Mouse (Mus musculus) liver, embryonic 14.5 days (tissue): ENCODE data around the gene Mcf2l. TPM values are rescaled to one million over a fixed set of nuclear protein-coding genes. Genes with fewer than 3 reads are reported as not detected.

Experiments
- ATAC-seq: fragments of 200-750 bp; cut with Nextera tagmentation; 2 replicates; pipeline ENCODE4 v1.8.0; 2017; ENCODE audit warnings: moderate number of reproducible peaks, mild to moderate bottlenecking, moderate library complexity; ENCODE audit not compliant: insufficient read depth
- DNase-seq, 3 experiments: peaks; one replicate each; pipeline ENCODE4 v3.0.0-alpha.2; 2012 to 2013; ENCODE audit warnings: low read depth in 3 of 3, low spot score in 3 of 3
- H3K27ac ChIP-seq: fragments of 300-500 bp; sonication (generic); 2 replicates; pipeline ENCODE4 v1.5.1; 2014; ENCODE audit warnings: moderate library complexity, mild to moderate bottlenecking, control low read depth, inconsistent platforms
- H3K27me3 ChIP-seq: fragments of 300-500 bp; sonication (generic); 2 replicates; pipeline ENCODE4 v1.6.1; 2014; ENCODE audit warnings: mild to moderate bottlenecking, low read length, moderate library complexity; ENCODE audit not compliant: control insufficient read depth, insufficient read depth
- H3K36me3 ChIP-seq: fragments of 300-500 bp; sonication (generic); replicated peaks from 2 replicates; pipeline ENCODE4 v1.6.1; 2014; ENCODE audit warnings: low read depth; ENCODE audit not compliant: control insufficient read depth, insufficient read depth
- H3K4me1 ChIP-seq, 2 experiments: fragments of 200-500 bp in 1 of 2; fragments of 300-500 bp in 1 of 2; sonication (generic) in 1 of 2; replicated peaks; 2 replicates each; pipeline ENCODE4 v1.6.1; 2012 to 2014; ENCODE audit warnings: antibody characterized with exemption in 1 of 2, inconsistent platforms in 1 of 2, low read length in 1 of 2; ENCODE audit not compliant: control insufficient read depth in 2 of 2, insufficient read depth in 2 of 2
- H3K4me2 ChIP-seq: fragments of 300-500 bp; sonication (generic); 2 replicates; pipeline ENCODE4 v1.6.1; 2014; ENCODE audit warnings: low read depth, mild to moderate bottlenecking, control low read depth, moderate library complexity
- H3K4me3 ChIP-seq, 2 experiments: fragments of 200-500 bp in 1 of 2; fragments of 300-500 bp in 1 of 2; sonication (generic) in 1 of 2; 2 replicates each; pipeline ENCODE4 v1.5.1; 2012 to 2014; ENCODE audit warnings: low read depth in 2 of 2, low read length in 2 of 2, mild to moderate bottlenecking in 2 of 2, control low read depth in 1 of 2, inconsistent platforms in 1 of 2, moderate library complexity in 1 of 2; ENCODE audit not compliant: insufficient read depth in 1 of 2
- H3K9ac ChIP-seq: fragments of 300-500 bp; sonication (generic); replicated peaks from 2 replicates; pipeline ENCODE4 v1.6.1; 2014; ENCODE audit warnings: mild to moderate bottlenecking, control low read depth, moderate library complexity
- H3K9me3 ChIP-seq: fragments of 300-500 bp; sonication (generic); 2 replicates; pipeline ENCODE4 v1.6.1; 2016; ENCODE audit warnings: low read length, mixed read lengths; ENCODE audit not compliant: control insufficient read depth
- CTCF ChIP-seq: IDR thresholded peaks from 2 replicates; pipeline ENCODE4 v1.5.1; 2016; ENCODE audit warnings: antibody characterized with exemption, low read depth, control low read depth
- EP300 ChIP-seq: IDR thresholded peaks from 2 replicates; pipeline ENCODE4 v1.6.1; 2016; ENCODE audit warnings: antibody characterized with exemption, low read depth
- WGBS: fragments of 180-500 bp; shearing (Covaris S2); extraction: QIAGEN DNeasy Blood & Tissue Kit; methylation state at CpG from one replicate; pipeline ENCODE4 v1.1.7; 2014; ENCODE audit not compliant: insufficient replicate concordance; 5-methylcytosine and 5-hydroxymethylcytosine counted together
- polyA plus RNA-seq, 2 experiments: library from polyadenylated mRNA; depleted of rRNA in 1 of 2; stranded (reverse) in 1 of 2; unstranded in 1 of 2; fragments of >200 nt; fragmentation: Nextera tagmentation in 1 of 2; extraction: Ambion mirVana in 1 of 2; gene quantifications; 2 replicates each; pipeline versions ENCODE4 v1.2.1 to v1.2.3; 2012 to 2014

The Mcf2l gene
- polyA plus RNA-seq, 2 experiments = 0.44 to 0.72 TPM

DNA sequence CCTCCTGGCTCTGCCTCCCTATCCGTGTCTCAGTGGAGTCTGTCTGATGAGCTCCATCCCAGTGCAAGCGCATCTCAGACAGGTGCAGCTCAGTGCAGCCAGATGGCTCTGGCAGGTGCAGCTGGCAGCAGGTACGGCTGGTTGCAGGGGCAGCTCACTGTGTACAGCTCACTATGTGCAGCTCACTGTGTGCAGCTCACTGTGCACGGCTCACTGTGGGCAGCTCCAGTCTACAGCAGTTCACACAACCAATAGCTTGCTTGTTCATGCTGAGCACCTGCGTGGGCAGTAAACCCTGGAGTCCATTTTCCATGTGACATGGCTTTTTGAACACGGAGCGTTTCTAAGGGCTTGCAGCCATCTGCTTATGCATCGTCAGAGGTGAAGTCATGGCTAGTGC is 54.4 kb downstream of the Mcf2l start:
- H3K27me3 ChIP-seq = no peaks in the 10 kb centered on the region
- no peak overlapping the region for H3K4me2 ChIP-seq
- no peaks in the 10 kb centered on the region for H3K36me3 ChIP-seq
- ATAC-seq (no peak), DNase-seq (no peak)
- H3K27ac ChIP-seq = no peak overlapping the region
- no peak overlapping the region for H3K9ac ChIP-seq
- H3K4me1 ChIP-seq = no peaks in the 10 kb centered on the region
- H3K4me3 ChIP-seq = no peak overlapping the region
- TF ChIP-seq CTCF (no peak), EP300 (no peak)
- 73% methylated on average over 8 of the region's 8 CpGs for WGBS
- no peaks in the 10 kb centered on the region for H3K9me3 ChIP-seq

DNA sequence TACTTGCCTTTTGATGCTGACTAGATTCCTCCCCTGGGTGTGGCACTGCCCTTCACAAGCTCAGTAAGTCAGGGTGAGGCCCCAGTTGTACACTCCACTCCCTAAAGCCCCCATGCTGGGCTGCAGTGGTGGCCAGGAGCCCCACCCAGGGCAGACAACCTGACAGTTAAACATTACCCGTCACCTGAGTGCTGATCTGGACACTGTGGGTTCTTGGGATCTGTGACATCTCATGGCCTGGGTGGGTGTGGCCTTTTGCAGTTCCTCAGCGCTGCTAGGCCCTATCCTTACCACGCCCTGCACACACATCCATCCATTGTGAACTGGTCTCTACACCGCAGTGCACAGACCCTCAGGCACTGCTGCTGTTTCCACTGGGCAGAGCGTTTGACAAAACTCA is 55.3 kb downstream of the Mcf2l start:
- no peaks in the 10 kb centered on the region for H3K27me3 ChIP-seq
- no peak overlapping the region for H3K4me3 ChIP-seq
- 50% methylated on average over 5 of the region's 5 CpGs for WGBS
- ATAC-seq (no peak), DNase-seq (no peak)
- no peaks in the 10 kb centered on the region for H3K9me3 ChIP-seq
- H3K4me1 ChIP-seq = no peaks in the 10 kb centered on the region
- TF ChIP-seq CTCF = no peak
- no peak overlapping the region for H3K4me2 ChIP-seq
- H3K36me3 ChIP-seq = no peaks in the 10 kb centered on the region
- H3K9ac ChIP-seq = no peak overlapping the region
- H3K27ac ChIP-seq = no peak overlapping the region

DNA sequence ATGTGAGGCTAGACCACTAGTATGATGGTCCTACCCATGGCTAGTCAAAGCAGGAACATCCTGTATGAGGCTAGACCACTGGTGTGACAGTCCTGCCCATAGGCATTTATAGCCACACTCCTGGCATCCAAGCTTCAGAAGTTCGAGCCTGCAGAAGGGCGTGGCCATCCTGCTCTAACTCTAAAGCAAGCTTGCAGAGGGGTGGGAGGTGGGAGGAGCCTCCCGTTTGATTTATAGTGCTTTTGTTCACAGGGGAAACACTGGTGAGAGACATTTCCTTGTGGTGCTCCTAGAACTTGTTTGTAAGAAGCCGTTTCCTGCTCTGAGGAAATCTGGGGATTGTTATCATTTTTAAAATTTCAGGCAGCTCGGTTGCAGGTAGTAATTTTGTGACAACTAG is 56.7 kb downstream of the Mcf2l start:
- DNase-seq (no peak), ATAC-seq (no peak)
- no peaks in the 10 kb centered on the region for H3K27me3 ChIP-seq
- no peak overlapping the region for H3K4me2 ChIP-seq
- H3K9ac ChIP-seq = no peak overlapping the region
- H3K4me3 ChIP-seq = no peak overlapping the region
- 10% methylated on average over 5 of the region's 5 CpGs for WGBS
- H3K4me1 ChIP-seq = no peaks in the 10 kb centered on the region
- H3K36me3 ChIP-seq = no peaks in the 10 kb centered on the region
- no peak for TF ChIP-seq CTCF
- no peak for TF ChIP-seq EP300
- no peaks in the 10 kb centered on the region for H3K9me3 ChIP-seq
- no peak overlapping the region for H3K27ac ChIP-seq

DNA sequence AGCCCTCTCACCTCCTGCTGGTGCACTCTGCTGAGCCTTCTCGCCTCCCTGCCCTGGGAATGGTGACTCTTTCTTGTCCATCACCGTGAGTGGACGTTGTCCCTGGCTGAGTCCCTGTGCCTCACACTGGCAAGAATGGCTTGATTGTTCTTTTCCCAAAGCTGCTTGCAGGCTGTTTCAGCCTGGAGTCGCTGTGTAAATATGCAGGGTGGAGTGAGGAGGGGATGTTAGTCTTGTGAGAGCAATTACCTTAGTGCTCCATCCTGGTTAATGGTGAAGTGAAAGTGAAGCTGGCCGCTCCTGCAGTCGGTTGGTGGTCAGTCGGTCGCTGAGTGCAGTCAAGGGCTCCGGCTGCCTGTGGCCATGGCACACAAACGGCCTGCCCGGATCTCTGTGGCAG is 57.8 kb downstream of the Mcf2l start:
- no peak for ATAC-seq
- Histone ChIP-seq H3K27me3 (no peaks in the 10 kb centered on the region), H3K9ac (no peak overlapping the region), H3K4me3 (no peak overlapping the region), H3K9me3 (no peaks in the 10 kb centered on the region), H3K36me3 (no peaks in the 10 kb centered on the region), H3K4me2 (no peak overlapping the region), H3K27ac (no peak overlapping the region), H3K4me1 (no peaks in the 10 kb centered on the region)
- DNase-seq = no peak
- TF ChIP-seq EP300 (no peak), CTCF (no peak)
- WGBS = 50% methylated on average over 11 of the region's 11 CpGs

DNA sequence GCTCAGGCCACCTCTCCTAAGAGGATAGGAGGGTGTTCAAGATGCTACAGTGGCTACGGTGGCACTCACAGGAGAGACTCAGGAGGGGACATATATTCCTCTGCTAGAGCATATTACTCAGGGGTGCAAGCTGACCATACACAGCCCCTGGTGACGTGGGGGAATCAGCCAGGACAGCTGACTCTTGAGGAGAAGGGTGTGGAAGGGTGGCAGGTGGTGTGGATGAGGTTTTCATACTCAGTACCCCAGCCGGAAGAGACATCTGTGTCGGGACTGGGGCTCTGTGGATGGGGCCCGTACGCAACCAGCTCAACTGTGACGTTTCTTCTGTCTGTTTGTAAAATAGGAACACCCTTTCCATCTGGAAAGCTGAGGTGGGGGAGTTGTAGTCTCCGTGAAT is 58.9 kb downstream of the Mcf2l start:
- DNase-seq (no peak), ATAC-seq (no peak)

DNA sequence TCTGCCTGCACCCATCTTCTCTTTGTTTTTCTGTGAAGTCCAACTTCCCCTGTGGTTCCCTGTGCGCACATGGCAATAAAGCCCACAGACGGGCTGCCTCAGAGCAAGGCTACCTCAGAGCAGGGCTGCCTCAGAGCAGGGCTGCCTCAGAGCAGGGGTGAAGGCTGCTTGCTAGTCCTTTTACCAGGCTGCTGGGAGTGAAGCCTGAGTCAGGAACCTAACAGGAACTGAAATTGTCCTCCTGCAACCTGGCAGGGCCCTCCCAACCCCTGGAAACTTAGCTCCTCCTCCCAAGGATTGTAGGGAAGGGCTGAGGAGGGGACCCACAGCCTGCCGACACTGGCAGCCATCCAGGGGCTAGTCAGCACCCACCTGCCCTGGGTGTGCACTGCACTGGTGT is 60.2 kb downstream of the Mcf2l start:
- 55% methylated on average over 3 of the region's 3 CpGs for WGBS
- Histone ChIP-seq H3K4me3 (no peak overlapping the region), H3K4me2 (no peak overlapping the region), H3K27me3 (no peaks in the 10 kb centered on the region), H3K9me3 (no peaks in the 10 kb centered on the region), H3K36me3 (no peaks in the 10 kb centered on the region), H3K9ac (no peak overlapping the region), H3K27ac (no peak overlapping the region), H3K4me1 (no peaks in the 10 kb centered on the region)
- ATAC-seq = no peak
- DNase-seq = no peak
- TF ChIP-seq CTCF (no peak), EP300 (no peak)

More for the DNA sequence above, 58.9 kb downstream of the Mcf2l start:
- Histone ChIP-seq H3K4me3 (no peak overlapping the region), H3K4me2 (no peak overlapping the region), H3K36me3 (no peaks in the 10 kb centered on the region), H3K9me3 (no peaks in the 10 kb centered on the region), H3K27me3 (no peaks in the 10 kb centered on the region), H3K27ac (no peak overlapping the region), H3K9ac (no peak overlapping the region), H3K4me1 (no peaks in the 10 kb centered on the region)
- WGBS = 68% methylated on average over 8 of the region's 8 CpGs
- TF ChIP-seq CTCF (no peak), EP300 (no peak)
